Mouse (Mus musculus): ENCODE measurements around the gene Rad18. TPM values are rescaled to one million over a fixed set of nuclear protein-coding genes. Genes with fewer than 3 reads are reported as not detected.
A peak's percentile ranks its signal among the peaks of the same experiment; 100 is the strongest.

Rad18 gene
- total RNA-seq (2021): 1 to 10 TPM; 7.2 TPM
- long read RNA-seq, experiment 1, partial matches to known transcripts: 0 of 2 reads
- long read RNA-seq, experiment 1, other reads (novel, unspliced or antisense): 2 of 2 reads
- long read RNA-seq, experiment 2, partial matches to known transcripts: 0 of 2 reads
- long read RNA-seq, experiment 2, other reads (novel, unspliced or antisense): 2 of 2 reads

DNA sequence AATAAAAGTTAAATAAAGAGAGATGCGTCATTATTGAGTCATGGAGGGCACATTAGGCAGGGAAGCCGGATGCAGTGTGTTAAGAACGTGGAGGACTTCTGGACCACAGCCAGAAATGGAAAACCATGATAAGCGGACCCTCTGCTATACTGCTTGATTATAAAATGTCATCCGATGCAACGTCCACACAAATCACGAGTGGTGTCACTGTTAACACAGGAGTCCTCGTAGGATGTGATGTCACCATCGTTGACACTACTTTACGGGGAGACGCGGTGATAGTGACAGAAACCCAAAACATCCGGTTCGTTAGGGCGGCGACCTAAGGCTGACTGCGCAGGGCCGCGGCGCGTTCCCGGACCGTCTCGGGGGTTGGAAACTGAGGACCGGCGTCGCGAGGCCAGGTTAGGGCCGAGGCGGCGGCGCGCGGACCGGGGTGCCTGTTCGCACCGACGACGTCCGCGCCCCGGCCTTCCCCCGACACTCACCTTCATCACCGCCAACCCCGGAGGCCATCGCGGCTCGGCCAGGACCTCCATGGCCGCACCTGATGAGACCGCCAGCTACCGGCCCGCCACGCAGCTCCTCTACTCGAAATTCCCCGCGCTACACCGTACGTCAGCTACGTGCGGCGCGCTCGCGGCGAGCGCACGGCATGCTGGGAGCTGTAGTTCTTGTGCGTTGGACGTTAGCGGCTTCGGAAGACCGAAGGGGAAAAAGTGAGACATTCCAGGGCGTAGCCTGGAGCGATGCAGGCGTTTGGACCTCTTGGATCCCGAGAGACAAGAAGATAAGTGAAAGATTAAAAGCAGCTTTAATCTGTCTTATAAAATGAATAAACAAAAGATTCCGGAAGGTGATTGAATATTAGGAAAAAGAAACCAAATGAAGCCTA is at the start of gene Rad18:
Gene Rad18 (minus strand): TSS at position 631 of the 895 bp plus-strand sequence.
- peak; percentile 85 to 86 for DNase-seq (ENCODE audit: extremely low spot score in 1 of 2, low spot score in 2 of 2)
- Histone ChIP-seq H3K4me3 (peak within 1 kb of the TSS; percentile 62), H3K27ac (peak within 1 kb of the TSS; percentile 16; the same call in 1 of the 2 replicates)
- no peak for TF ChIP-seq CTCF (IDR thresholded peaks at IDR 0.05)
- intact Hi-C loops (cut with DNase I): no loop called here

DNA sequence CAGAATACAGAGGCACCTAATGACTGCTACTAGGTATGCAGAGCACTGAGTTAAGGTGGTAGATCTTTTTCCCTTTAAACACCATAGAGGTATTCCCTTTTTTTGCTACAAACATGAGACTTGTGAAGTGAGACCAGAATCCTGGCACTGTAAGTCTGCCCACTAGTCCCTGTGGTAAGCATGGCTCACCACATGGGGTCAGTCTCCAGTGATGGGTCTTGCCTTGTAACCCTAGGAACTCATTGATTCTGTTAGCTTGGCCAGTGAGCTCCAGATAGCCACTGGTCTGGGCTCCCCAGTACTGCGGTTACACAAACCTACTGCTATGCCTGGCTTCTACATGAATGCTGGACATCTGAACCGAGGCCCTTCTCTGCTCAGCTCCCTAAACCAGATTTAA is 45.8 kb upstream of the Rad18 start:
- intact Hi-C loops (cut with DNase I): no loop called here
- H3K4me3 ChIP-seq: no peak overlapping the region
- peak; percentile 37 for TF ChIP-seq CTCF (IDR thresholded peaks at IDR 0.05)
- H3K27ac ChIP-seq: peak overlapping the region; percentile 44
- DNase-seq (ENCODE audit: extremely low spot score in 1 of 2, low spot score in 2 of 2): no peak

DNA sequence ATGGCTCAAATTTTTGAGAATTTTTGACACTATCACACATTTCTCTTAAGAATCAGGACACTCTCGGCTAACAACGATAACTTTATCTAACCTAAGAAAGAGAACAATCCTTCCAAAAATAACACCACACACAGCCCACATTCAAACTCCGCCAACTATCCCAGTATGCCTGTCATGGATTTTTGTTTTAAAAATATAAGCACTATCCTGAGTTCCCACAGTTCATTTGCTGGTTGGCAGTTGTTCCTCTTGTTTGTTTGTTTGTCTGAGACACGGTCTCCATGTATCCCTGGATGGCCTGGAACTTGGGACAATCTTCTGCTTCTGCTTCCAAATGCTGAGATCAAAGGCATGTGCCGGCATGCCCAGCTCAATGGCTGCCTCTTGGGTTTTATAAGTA is 45.3 kb upstream of the Rad18 start:
- intact Hi-C loops (cut with DNase I): no loop called here
- H3K27ac ChIP-seq: peak overlapping the region; percentile 44; the same call in 1 of the 2 replicates

DNA sequence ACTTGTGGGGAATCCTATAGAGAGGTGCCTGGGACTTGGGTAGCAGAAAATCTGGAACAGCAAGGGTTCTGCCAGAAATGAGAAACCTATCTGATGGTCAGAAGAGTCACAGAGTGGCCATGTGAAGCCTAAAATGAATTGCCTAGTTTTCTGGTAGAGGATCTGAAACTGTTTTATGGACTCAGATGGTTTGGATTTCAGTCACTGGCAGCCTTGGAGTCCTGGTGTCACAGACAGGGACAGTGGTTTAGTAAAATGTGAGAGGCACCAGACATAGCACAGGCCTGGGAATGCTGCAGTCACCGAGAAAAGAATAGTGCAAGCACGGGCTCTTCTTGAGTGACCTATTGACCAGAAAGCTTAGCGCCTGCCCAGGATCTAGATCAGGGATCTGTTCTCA is 43.1 kb upstream of the Rad18 start:
- H3K27ac ChIP-seq: 0 out of 2 replicates have a peak overlapping the region, but pooled peaks have one; percentile 13
- no peak for DNase-seq (ENCODE audit: extremely low spot score in 1 of 2, low spot score in 2 of 2)
- H3K4me3 ChIP-seq: no peak overlapping the region
- intact Hi-C loops (cut with DNase I): no loop called here
- no peak for TF ChIP-seq CTCF (IDR thresholded peaks at IDR 0.05)

More for the DNA sequence above, 45.3 kb upstream of the Rad18 start:
- no peak for DNase-seq (ENCODE audit: extremely low spot score in 1 of 2, low spot score in 2 of 2)
- no peak for TF ChIP-seq CTCF (IDR thresholded peaks at IDR 0.05)
- H3K4me3 ChIP-seq: no peak overlapping the region

DNA sequence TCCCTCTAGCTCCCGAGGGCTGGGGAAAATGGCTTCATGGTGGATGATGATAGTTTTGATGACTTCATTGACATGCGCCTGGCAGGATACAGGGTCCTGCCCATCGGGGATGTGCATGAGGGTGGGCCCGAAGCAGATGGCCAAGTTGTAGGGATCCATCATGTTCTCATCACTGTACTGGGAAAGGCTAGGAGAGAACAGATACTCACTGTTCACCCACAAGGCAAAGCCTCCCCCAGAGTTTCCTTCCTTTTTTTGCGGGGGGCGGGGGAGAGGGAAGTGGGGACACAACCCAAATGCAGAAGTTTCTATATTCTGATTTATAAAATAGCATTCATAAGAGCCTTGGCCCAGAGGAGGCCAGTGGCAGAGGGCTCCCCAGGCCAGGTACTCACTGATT is 42.4 kb upstream of the Rad18 start:
- Histone ChIP-seq H3K27ac (no peak overlapping the region), H3K4me3 (no peak overlapping the region)
- intact Hi-C loops (cut with DNase I): no loop called here
- DNase-seq (ENCODE audit: extremely low spot score in 1 of 2, low spot score in 2 of 2): no peak
- TF ChIP-seq CTCF (IDR thresholded peaks at IDR 0.05): no peak

DNA sequence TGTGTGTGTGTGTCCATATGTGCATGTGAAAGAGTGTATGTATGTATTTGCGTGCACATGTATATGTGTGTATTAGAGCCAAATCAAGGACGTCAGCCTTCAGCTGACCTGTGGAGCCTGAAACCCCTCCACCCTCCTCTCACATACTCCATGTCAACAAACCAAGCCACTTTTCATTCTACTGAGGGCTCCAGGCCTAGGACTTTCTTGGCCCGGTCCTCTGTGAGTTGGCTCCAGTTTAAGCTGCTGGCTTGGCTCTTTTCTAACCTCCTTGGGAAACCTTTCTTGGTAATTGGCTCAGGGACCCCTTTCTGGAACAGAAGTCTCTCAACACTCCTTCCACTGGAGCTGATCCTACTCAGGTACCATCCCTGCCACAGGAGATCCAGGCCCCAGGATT is 40.0 kb upstream of the Rad18 start:
- no peak overlapping the region for H3K27ac ChIP-seq
- H3K4me3 ChIP-seq: no peak overlapping the region
- intact Hi-C loops (cut with DNase I): no loop called here

DNA sequence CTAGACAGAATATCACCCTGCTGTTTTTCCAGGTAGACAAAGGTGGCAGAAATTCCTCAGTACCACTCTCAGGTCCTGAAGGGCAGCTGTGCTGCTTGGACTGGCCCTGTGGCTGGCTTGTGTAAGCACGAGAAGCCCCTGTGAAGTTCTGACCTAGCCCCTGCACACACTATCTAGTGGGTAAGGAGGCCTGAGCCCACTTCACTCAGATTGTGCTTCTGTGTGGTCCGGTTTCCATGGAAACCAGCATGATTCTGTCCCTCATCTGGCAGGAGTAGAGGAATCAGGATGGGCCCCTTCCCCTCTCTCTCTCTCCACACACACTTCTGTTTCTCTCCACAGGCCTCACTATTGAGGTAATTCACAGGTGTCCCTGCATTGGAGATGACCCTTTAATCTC is 38.6 kb upstream of the Rad18 start:
- no peak for TF ChIP-seq CTCF (IDR thresholded peaks at IDR 0.05)
- no peak for DNase-seq (ENCODE audit: extremely low spot score in 1 of 2, low spot score in 2 of 2)
- intact Hi-C loops (cut with DNase I): no loop called here
- 0 out of 2 replicates have a peak overlapping the region, but pooled peaks have one; percentile 10 for H3K27ac ChIP-seq
- H3K4me3 ChIP-seq: no peak overlapping the region

More for the DNA sequence above, 40.0 kb upstream of the Rad18 start:
- peak in 1 of 2 experiments; percentile 31 for DNase-seq (ENCODE audit: extremely low spot score in 1 of 2, low spot score in 2 of 2)
- no peak for TF ChIP-seq CTCF (IDR thresholded peaks at IDR 0.05)

DNA sequence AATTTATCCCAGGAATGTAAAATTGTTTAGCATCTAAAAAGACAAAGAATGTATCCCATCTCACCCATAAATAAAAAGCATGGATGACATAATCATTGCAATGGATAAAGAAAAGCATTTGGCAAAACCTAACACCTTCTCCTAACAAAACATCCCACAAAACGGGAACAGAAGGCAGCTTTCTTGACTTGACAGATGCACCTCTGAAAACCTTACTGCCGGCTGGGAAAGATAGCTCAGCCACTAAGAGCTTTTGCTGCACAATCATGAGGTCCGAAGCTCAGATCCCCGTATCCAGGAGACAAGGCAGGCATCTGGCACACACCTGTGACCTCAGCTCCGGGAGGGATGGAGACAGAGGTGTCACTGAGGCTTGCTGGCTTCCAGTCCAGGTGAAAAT is 37.5 kb upstream of the Rad18 start:
- intact Hi-C loops (cut with DNase I): no loop called here
- TF ChIP-seq CTCF (IDR thresholded peaks at IDR 0.05): no peak
- peak overlapping the region; percentile 53; the same call in 1 of the 2 replicates for H3K27ac ChIP-seq
- no peak overlapping the region for H3K4me3 ChIP-seq
- no peak for DNase-seq (ENCODE audit: extremely low spot score in 1 of 2, low spot score in 2 of 2)

DNA sequence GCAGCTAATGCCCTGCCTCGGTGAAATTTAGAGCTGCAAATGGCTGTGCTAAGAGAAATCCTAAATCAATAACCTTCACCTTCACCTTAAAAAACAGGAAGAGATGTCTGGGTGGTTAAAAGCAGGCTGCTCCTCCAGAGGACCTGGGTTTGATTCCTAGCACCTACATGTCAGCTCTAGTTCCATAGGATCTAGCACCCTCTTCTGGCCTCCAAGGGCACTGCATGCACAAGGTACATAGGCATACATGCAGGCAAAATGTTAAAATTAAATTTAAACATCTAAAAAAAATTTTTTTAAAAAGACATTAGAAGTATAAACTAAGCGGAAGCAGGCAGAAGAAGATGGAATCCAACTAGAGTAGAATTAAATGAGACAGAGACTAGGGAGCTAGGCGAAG is 35.9 kb upstream of the Rad18 start:
- intact Hi-C loops (cut with DNase I): no loop called here
- DNase-seq (ENCODE audit: extremely low spot score in 1 of 2, low spot score in 2 of 2): no peak
- Histone ChIP-seq H3K27ac (no peak overlapping the region), H3K4me3 (no peak overlapping the region)
- TF ChIP-seq CTCF (IDR thresholded peaks at IDR 0.05): peak; percentile 33

DNA sequence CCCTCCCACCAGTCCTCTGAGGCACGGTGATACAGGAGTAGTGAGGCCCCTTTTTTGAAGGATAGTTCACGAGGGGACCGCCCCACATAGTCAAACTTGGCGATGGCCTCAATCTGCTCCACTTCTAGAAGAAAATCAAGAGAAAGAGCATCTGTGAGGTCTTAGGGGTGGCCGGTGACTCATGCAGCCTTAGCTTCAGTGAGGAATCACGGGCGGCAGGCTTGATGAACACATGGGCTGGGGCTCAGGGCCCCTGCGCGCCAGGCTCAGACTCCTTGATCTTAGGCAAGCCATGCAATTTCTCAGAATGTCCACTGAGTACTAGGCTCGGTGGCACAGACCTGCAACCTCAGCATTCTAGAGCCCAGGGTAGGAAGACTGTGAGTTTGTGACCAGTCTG is 34.9 kb upstream of the Rad18 start:
- H3K27ac ChIP-seq: no peak overlapping the region
- TF ChIP-seq CTCF (IDR thresholded peaks at IDR 0.05): no peak
- intact Hi-C loops (cut with DNase I): no loop called here
- no peak overlapping the region for H3K4me3 ChIP-seq
- no peak for DNase-seq (ENCODE audit: extremely low spot score in 1 of 2, low spot score in 2 of 2)

DNA sequence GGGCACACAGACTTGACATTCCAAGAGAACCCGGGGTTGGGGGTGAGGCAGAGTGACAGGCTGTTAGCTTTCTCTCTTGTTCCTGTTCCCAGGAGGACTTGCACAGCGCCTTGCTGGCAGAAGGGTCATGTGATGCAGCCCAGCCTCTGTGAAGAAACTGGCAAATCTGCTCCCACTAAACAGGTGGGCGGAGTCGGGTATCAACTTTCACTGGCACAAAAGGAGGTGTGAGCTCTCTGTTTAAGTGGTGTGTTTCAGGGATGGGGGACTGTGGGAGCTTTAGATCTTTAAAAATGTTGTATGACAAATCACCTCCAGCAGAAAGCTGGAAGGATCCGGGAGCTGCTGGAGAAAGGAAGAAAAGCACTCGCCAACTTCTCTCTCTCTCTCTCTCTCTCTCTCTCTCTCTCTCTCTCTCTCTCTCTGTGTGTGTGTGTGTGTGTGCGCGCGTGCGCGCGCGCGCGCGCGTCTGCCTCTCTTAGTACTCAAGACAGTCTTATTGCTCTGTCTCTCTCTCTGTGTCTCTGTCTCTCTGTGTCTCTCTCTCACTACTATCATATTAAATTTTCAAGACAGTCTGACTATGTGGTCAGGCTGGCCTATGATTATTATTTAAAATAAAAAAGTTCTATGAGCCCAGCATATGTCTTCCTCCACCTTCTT is 32.4 kb upstream of the Rad18 start:
- Histone ChIP-seq H3K4me3 (no peak overlapping the region), H3K27ac (peak overlapping the region; percentile 63)
- peak; percentile 71 to 80 for DNase-seq (ENCODE audit: extremely low spot score in 1 of 2, low spot score in 2 of 2)
- intact Hi-C loops (cut with DNase I): loop anchor here (5.0 kb wide), 4 partner anchors 93 to 218 kb away; partner anchors contain the start of gene Srgap3
- no peak for TF ChIP-seq CTCF (IDR thresholded peaks at IDR 0.05)

DNA sequence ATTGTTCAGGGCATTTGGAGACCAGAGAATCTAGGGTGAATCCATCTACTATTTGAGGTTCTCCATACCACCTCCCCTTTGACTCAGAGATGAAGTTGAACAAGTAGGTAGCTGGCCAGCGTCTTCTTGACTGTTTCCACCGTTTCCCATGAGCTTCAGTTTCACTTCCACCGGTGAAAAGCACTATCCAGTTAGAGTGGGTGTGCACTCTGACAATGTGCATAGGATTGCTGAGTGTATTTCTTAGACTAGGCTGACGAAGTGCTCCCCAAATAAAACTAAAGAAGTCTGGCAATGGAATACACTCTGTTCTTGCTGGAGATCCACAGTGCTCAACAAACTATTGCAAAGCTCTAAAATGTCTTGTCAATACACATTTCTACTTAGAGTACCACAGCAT is 29.0 kb upstream of the Rad18 start:
- no peak for DNase-seq (ENCODE audit: extremely low spot score in 1 of 2, low spot score in 2 of 2)
- TF ChIP-seq CTCF (IDR thresholded peaks at IDR 0.05): no peak
- intact Hi-C loops (cut with DNase I): loop anchor here (5.0 kb wide), 4 partner anchors 97 to 222 kb away; partner anchors contain the start of gene Srgap3
- Histone ChIP-seq H3K27ac (no peak overlapping the region; the same call in 1 of the 2 replicates), H3K4me3 (no peak overlapping the region)
